Mouse (Mus musculus): ENCODE data around the gene Pecam1.
"Not testable (repeated sequence)": the region's sequence is repeated elsewhere in the genome, so short reads cannot be mapped to it uniquely, and the experiment has no call there.

The Pecam1 gene

DNA sequence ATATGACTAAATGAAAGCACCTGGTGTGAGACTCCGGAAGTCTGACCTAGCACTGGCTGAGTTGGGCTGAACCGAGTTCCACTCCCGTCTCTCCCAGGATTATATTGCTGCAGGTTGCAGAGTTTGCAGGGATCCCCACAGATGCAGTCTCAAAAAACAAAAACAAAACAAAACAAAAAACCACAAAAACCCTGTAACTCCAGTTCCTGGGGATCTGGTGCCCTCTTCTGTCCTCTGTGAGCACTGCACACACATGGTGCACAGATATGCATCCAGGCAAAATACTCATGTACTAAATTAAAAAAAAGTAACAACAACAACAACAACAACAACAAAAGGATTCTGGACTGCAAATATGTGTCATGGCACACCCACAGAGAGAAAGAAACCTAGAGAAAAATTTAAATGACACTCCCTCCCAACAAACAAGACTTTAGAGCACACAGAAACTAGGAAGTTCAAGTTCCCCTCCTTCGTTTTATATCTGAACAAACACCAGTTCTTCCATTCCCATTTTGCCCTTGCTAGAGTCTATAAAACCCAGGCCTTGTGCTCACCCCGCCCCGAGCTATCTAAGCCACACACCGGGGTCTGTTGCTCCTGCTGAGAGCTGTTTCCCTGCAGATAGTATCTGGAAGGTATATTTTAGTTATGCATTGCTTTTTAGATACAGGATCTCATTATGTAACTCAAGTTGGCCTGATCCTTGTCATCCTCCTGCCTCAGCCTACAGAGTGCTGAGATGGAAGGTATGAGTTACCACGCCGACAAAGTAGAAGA is 20.0 kb upstream of the Pecam1 start:
- DNase-seq (ENCODE audit: low spot score in 2 of 2), result no peak

DNA sequence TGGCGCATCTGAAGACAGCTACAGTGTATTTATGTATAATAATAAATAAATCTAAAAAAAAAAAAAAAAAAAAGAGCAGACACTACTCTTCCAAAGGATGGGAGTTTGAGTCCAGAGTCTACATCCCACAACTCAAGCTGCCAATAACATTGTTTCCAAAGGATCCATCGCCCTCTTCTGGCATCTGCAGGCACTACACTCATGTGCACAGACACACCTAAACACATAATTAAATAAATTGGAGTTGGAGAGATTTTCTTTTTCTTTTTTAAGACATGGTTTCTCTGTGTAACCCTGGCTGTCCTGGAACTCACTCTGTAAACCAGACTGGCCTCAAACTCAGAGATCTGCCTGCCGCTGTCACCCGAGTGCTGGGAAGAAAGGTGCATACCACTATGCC is 17.1 kb upstream of the Pecam1 start:
- no peak for DNase-seq (ENCODE audit: low spot score in 2 of 2)

DNA sequence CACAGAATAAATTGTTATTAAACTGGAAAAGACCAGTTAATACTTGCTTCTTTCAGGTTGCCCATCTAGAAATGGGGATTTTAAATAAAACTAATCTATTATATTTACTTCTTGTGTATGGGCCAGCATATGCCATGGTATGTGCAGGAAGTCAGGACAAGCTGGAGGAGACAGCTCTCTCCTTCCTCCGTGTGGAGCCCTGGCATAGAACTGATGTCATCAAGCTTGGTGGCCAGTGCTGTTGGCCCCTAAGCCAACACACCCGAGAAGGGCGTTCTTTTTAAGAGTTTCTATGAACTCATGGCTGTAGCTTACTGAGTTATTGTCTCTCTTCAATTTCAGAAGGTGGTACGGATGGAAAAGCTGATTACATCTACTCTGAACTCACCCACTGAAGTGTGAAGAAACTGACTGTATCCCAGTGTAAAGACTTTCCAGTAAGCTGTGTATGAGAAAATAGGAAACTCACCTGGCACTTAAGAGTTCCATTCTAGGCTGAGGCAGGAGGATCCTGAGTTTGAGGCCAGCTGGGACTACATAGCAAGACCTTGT is 16.3 kb upstream of the Pecam1 start:
- no peak for DNase-seq (ENCODE audit: low spot score in 2 of 2)

DNA sequence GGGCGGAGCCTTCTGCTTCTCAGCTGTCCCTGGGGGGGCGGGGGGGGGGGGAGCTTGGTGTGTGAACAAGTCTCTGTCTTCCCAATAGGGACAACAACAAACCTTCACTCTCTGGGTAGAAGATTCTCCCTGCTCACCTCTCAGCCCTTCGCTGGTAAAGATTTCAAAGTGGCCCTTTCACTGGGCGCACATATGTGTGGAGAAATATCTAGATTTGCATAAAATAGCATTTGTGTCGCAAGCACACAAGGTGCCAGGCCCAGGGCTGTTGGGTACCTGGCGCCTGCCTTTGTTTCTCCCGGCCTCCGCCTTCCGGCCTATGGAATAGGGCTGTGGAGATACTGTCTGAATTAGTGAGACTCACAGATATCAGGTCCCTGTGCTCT is 12.4 kb upstream of the Pecam1 start:
- no peak for DNase-seq (ENCODE audit: low spot score in 2 of 2)

DNA sequence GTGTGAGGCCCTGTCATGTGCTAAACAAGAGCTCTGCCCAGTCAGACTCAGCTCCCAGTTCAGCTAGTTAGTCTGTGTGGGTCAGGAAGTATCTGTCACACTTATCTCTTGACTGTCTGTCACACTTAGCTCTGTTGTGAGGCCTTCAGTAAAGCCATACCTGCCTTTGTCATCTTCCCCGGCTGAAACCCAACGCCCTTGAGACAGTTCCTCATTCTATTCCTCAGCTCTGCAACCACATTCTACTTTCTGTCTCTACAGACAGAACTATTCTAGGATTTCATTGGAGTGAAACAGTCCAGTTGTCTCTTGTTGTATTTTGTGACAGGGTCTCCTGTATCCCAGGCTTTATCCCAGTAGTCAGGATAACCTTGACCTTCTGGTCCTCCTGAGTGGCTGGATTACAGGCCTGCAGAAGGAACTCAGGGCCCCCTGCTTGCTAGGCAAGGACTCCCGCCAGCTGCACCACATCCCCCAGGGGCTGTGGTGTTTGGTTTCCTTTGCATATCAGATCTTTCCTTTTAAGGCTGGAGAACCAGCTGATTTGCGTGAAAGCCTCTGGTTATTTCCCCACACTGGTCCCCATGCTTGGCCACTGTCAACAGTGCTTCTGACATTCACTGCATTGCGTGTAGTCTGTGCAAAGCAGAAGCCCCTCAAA is 11.8 kb upstream of the Pecam1 start:
- no peak for DNase-seq (ENCODE audit: low spot score in 2 of 2)

DNA sequence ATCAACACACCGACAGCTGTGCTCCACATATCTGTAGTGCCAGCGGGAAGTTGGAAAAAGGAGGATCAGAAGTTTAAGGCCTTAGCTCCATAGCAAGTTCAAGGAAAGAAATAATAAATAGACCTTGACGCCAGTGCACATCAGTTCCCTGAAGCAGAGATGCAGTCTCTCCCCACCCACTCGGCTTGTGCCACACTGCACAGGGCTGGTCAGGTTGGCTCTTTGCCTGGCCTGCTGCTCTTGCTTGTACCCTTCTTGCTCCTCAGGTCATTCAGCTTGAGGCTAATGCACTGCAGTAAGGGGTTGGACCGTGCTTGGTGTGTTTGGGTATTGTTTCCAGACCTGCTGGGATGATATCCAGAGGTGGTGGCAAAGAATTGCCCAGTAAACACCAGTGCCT is 10.1 kb upstream of the Pecam1 start:
- no peak for DNase-seq (ENCODE audit: low spot score in 2 of 2)

DNA sequence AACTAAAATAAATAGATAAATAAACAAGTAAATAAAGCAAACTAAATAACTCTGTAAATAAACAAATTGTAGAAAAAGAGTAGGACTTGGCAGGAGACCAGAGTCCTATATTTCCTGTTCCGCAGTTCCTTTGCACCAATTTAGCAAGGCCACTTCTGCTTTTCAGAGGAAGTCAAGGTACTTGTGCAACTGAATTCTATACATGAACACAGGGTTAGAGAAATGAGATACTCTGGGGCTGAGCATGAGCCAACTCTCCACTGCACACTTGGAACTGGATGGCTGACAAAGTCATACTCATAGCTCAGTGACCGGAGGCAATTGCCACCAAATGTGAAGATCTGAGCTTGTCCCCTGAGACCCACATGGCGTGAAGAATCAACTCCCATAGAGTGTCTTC is 8.6 kb upstream of the Pecam1 start:
- DNase-seq (ENCODE audit: low spot score in 2 of 2), result no peak

DNA sequence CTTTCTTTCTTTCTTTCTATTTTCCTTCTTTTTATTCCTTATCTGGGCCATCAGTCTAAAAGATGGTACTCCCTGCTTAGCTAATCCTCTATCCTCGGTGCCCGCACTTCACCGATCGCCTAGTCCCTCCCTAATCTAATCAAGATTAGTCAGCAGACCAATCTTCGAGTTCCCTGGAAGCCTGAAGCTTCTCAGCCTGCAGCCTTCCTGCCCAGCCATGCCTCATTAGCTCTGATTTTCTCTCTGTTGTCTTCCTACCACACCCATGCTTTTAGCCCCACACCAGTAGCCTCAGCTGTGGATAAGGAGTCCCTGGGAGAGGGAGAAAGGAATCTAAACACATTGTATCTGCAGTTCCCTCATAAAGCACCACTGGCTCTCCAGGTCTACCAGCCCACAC is 5.2 kb upstream of the Pecam1 start:
- no peak for DNase-seq (ENCODE audit: low spot score in 2 of 2)

DNA sequence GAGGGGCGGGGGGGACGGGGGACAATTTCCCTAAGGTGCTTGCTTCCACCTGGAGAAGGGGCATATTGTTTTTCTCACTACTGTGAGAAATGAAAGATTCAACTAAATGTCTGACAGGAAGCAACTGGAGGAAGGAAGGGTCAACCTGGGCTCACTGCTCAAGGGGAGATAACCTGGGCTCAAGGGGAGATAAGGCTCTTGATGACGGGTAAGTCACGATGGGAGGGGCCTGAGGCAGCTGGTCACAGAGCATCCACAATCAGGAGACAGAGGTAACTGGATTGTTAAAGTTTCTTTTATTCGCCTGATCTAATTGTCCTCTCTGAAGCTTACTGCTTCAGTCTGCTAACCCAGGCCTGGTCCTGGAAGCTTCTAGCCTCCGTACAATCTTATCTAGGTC is 2.9 kb upstream of the Pecam1 start:
- DNase-seq (ENCODE audit: low spot score in 2 of 2), result no peak

DNA sequence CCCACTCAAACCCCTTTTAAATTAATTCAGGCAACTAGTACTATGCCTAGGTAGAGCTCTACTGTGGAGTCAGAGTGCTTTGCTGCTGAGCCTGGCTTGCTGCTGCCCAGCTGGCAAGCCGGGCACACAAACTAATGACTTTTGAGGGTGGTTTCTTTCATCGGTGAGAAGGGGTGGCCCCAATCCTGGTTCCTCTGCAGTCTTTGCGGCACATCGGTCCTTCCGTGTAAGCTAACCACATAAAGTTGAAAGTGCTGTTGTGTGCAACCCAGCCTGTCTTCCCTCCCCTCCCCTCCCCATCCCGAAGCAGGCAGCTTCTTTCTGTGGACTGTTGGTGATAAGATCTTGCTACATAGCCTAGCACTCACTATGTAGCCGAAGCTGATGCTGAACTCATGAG is 1.7 kb upstream of the Pecam1 start:
- no peak for DNase-seq (ENCODE audit: low spot score in 2 of 2)

DNA sequence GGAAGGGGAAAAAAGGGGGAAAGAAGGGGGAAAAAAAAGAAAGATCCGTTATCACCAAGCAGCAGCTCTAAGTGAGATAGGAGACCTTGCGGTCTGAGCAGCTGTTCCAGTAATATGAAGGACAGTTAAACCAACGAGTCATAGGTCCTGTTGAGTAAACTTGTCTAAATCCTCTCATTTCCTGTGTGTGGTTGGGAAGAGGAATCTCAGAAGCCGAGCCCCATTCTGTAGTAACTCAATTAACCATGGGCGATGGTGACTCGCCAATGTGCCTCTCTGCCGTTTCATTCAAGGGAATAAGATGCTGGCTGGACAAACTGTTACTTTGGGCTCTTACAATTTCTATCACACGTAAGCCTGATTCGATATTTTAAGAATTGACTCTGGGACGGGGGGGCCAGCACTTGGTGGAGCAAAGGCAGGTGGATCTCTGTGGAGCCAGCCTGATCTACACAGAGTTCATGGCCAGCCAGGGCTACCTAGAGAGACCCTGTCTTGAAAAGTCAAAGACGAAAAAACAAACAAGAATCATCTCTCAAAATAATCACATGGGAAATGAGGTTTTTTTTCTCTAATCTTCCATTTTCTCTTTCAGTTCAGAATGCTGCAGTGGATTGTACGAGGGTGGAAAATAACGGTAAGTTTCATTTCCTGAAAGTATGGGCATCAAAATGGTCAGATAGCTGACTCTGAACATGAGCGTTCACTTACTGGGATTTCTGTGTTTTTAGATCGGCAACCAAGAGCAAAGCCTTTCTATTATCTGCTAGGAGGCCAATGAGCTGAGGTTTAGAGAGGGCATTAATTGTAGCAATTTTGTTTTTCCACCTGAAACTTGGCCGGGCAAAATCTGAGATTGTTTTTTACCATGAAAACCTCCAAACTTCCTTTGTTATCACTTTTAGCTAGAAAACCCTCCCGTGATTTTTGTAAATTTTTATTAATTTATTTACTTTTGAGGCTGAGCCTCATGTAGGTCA is 901 bp upstream of the Pecam1 start, which contains the start of gene Milr1:
Gene Milr1 (plus strand): TSS at position 188 of the 980 bp plus-strand sequence.
- no peak for DNase-seq (ENCODE audit: low spot score in 2 of 2)

DNA sequence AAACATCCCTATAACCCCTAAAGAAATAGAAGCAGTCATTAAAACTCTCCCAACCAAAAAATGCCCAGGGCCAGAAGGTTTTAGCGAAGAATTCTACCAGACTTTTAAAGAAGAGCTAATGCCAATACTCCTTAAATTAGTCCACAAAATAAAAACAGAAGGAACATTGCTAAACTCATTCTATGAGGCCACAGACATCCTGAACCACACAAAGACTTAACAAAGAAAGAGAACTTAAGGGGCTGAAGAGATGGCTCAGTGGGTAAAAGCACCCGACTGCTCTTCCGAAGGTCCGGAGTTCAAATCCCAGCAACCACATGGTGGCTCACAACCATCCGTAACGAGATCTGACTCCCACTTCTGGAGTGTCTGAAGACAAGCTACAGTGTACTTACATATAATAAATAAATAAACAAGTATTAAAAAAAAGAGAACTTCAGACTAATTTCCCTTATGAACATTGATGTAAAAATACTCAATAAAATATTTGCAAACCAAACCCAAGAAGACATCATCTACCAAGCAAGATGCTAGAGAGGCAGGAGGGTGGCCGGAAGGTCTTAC is 789 bp downstream of the Pecam1 start:
- not testable (repeated sequence) for DNase-seq (ENCODE audit: low spot score in 2 of 2)

DNA sequence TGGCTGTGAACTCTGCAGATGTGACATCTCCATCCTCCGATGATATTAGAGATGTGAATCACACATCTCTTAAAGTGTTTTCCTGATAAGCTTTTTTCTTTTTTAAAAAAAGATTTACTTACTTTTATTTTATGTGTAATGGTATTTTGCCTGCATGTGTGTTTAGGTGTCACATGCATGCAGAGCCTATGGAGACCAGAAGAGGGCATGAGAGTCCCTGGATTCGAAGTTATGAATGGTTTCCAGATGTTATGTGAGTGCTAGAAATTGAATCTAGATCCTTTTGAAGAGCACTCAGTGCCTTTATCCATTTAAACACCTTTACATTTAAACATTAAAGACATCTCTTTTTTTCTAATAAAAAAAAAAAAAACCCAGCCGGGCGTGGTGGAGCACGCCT is 5.5 kb downstream of the Pecam1 start:
- no peak for DNase-seq (ENCODE audit: low spot score in 2 of 2)

DNA sequence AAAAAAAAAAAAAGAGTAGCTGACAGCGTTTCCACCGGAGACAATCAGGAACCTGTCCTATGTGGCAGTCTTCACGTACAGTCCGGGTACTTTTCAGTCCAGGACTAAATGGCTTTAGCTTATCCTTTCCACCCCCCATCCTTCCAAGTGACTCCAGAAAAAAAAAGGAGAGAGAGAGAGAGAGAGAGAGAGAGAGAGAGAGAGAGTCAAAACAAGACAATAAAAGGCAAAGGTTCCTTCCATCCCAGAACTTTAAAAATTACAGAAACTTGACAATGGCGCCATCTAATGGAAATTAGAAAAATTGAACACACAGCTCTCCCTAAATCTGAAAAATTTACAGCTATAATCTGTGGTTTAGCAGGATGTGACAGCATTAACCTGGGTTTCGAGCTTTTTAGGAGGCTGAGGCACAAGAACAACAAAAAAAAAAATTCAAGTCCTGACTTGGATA is 8.0 kb downstream of the Pecam1 start:
- DNase-seq (ENCODE audit: low spot score in 2 of 2), result no peak

DNA sequence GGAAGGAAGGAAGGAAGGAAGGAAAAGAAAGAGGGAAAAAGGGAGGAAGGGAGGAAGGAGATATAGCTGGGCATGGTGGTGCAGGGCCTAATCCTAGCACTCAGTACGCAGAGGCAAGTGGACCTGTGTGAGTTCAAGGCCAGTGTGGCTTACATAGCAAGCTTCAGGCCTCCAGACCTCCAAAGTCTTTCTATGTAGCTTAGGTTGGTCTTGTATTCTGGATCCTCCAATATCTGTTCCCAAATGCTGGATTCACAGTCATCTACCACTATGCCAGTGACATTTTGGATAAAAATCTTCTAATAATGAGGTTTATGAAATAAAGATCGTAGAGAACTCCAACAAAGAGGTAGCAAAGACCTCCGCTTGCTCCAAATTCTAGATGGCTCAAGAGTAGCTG is 8.6 kb downstream of the Pecam1 start:
- no peak for DNase-seq (ENCODE audit: low spot score in 2 of 2)

DNA sequence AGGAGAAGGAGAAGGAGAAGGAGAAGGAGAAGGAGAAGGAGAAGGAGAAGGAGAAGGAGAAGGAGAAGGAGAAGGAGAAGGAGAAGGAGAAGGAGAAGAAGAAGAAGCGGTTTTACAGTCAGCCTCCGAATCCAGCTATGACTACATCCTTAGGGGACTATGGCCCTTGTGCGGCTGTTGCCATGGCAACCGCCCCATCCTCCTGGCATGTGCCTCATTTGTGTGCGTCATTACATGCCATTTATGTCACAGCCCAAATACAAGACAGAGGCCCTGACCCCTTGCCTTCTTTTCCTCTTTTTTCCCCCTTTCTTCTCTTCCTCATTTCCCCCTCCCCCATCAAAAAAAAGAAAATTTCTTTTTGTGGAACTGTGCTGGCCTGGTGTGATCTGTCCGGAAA is 9.2 kb downstream of the Pecam1 start:
- DNase-seq (ENCODE audit: low spot score in 2 of 2), result peak in 1 of 2 experiments; percentile 42

DNA sequence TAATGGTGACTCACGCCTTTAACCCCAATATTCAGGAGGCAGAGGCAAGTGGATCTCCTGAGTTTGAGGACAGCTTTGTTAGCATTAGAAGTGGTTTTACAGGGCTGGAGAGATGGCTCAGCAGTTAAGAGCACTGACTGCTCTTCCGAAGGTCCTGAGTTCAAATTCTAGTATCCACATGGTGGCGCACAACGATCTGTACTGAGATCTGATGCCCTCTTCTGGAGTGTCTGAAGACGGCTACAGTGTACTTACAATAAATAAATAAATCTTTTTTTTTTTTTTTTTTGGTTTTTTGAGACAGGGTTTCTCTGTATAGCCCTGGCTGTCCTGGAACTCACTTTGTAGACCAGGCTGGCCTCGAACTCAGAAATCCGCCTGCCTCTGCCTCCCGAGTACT is 9.7 kb downstream of the Pecam1 start:
- DNase-seq (ENCODE audit: low spot score in 2 of 2), result not testable (repeated sequence)

DNA sequence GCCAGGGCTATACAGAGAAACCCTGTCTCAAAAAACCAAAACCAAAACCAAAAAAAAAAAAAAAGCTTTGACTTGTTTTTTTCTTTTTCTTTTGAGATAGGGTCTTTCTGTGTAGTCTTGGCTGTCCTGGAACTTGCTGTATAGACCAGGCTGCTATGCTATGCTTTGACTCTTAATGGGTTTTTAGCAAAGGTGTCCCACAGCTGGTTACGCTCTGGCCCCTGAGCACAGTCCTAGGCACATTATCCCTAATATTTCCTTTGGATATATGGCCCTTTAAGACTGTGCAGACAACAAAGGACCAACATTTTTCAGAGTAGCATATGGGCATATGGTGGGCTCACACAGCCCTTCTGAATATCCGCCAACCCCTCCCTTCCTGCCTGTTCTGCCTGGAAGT is 11.3 kb downstream of the Pecam1 start:
- no peak for DNase-seq (ENCODE audit: low spot score in 2 of 2)

DNA sequence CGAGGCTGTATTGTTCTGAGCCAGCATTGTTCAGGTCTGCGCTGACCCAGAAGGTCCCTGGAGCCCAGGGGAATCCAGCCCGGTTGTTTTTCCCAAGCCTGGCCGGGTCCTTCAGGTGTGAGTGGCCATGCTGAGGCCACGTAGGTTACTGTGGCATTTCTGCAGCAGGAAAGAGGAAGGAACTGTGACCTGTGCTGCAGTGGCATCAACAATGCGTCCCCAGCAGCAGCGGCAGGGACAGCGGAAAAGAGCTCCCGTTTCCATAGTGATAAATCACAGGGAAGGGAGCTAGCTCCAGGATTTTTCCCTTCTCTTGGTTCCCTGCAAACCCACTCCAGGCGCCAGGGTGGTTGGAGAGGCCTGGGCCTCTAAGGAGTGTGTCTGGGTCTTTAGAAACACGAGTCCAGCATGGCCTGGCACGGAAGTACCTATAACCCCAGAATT is 13.2 kb downstream of the Pecam1 start:
- DNase-seq (ENCODE audit: low spot score in 2 of 2), result peak in 1 of 2 experiments; percentile 9

DNA sequence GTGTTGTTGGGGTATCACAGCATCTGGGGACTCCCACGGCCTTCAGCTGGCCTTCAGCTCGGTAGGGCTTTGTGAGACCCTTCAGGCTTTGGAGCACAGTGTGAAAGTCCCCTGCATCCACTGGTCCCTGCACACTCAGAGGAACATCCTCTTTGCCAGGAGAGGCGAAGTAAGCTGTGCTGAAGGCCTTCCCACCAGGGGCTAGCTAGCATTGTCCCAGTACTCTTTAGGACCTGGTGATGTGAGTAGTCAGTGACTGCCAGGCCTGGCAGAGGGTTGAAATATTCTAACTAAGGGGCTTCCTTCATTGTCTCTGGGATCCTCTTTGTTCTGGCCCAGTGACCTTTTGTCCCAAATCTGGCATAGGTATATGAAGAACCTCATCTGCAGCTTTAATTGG is 13.8 kb downstream of the Pecam1 start:
- no peak for DNase-seq (ENCODE audit: low spot score in 2 of 2)

DNA sequence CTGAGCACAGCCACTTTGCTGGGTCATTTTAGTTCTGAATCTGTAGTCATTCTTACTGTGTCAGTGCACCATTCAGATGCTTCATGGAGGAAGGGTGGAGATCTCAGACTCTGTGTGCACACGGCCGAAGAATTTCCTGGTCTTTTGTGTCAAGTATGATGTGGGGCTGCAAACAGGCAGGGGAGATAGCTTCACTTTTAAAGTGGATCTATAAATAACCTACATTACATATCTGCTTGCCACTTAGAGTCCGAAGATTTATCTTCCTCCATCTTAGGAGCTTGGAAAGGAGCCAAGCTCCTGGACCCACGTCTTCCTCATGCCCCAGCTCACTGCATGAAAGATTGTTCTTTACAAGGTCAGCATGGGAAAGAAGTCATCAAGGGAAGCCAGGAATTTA is 19.7 kb downstream of the Pecam1 start:
- DNase-seq (ENCODE audit: low spot score in 2 of 2), result no peak

All from cerebellum, postnatal 4 days (tissue).